Mouse (Mus musculus) left cerebral cortex, adult 8-10 months (tissue): ENCODE results near the gene Enoph1. TPM values are rescaled to one million over a fixed set of nuclear protein-coding genes. Genes with fewer than 3 reads are reported as not detected.

Experiments used
- DNase-seq, 2 experiments: peaks; one replicate each; pipeline ENCODE4 v3.0.0; 2022; ENCODE audit warnings: low spot score in 2 of 2
- total RNA-seq, 4 experiments: library from RNA; stranded (reverse); gene quantifications; 2 replicates each; pipeline ENCODE4 v1.2.4; 2022

Enoph1 gene
- total RNA-seq, 4 experiments from 2014 or later: 47.3 to 54.4 (median 52.2) TPM

GRCm38 (mm10) chr5:100040281-100040784 is 548 bp downstream of the Enoph1 start:
- DNase-seq: peak; percentile 41 to 48

DNA sequence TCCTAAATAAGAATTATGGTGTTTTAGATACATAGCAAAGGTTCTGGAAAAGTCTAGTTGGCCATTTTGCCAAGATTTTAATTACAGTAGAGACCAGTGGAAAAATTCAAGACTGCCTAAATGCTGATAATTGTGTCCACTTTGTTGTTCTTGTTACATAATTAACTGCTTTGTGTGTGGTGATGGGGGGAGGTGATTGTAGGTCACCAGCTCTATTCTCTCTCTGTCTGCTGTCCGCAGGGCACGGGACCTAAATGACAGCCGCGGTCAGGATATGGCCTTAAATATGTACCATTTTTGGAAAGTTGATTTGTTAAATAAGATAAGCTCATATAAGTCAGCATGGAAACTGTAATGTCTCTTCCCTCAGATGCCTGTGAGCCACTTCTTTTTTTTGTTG is 1.5 kb downstream of the Enoph1 start:
- no peak for DNase-seq

GRCm38 (mm10) chr5:100042467-100042866 is 2.7 kb downstream of the Enoph1 start:
- no peak for DNase-seq

- no peak for DNase-seq
Measured at GRCm38 (mm10) chr5:100043361-100043760, 3.6 kb downstream of the Enoph1 start.

- DNase-seq: no peak
Measured at GRCm38 (mm10) chr5:100044030-100044429, 4.2 kb downstream of the Enoph1 start.

GRCm38 (mm10) chr5:100044621-100045020 is 4.8 kb downstream of the Enoph1 start:
- DNase-seq: no peak

DNA sequence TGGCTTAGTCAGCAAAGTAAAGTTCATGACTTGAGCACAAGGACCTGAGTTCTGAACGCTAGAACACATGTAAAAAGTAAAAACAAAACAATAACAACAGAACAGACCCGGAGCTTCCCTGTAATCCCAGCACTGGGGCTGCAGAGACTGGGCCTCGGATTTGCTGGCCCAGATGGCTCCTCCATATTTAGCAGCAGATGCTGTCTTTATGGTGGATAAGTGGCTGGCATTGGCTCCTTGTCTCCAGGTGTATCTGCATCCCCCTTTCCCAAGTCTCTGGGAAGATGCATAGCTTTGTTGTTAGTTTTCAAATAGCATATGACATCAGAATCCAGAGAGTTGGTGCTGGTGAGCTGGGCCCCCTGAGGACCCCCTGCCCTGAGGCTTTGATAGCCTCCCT is 6.3 kb downstream of the Enoph1 start:
- no peak for DNase-seq

- no peak for DNase-seq
Measured at GRCm38 (mm10) chr5:100047143-100047640, 7.4 kb downstream of the Enoph1 start.

GRCm38 (mm10) chr5:100047871-100048270 is 8.1 kb downstream of the Enoph1 start:
- DNase-seq: no peak

DNA sequence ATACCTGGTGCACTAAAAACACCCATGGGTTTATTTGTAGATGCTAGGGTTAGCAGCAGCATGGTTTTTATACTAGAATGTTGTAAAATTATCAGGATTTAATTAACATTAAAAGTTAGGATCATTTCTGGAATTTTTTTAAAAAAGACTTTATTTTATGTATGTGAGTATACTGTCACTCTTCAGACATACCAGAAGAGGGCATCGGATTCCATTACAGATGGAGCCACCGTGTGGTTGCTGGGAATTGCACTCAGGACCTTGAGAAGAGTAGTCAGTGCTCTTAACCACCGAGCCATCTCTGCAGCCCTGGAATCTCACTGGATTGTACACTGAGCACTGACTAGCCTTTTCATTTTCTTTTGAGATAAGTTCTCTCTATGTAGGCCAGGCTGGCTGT is 10.1 kb downstream of the Enoph1 start:
- no peak for DNase-seq

DNA sequence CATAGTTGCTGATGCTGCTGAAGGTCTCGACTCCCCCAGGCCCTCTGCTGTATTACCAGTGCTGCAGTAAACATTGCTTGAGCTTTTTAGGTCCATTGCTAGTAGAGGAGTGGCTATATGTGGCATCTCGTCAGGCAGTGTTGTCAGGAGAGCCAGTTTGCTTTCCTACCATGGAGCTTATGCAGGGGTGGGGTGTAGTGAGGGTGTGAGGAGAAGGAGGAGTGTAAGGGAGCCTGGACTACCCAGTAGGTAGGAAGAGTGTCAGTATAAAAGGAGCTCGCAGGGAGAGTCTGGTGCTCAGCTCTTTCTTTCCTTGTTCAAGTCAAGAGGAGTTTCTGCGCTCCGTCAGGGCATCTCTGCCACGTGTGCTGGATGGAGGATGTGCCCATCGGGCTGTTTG is 12.9 kb downstream of the Enoph1 start:
- DNase-seq: no peak

DNA sequence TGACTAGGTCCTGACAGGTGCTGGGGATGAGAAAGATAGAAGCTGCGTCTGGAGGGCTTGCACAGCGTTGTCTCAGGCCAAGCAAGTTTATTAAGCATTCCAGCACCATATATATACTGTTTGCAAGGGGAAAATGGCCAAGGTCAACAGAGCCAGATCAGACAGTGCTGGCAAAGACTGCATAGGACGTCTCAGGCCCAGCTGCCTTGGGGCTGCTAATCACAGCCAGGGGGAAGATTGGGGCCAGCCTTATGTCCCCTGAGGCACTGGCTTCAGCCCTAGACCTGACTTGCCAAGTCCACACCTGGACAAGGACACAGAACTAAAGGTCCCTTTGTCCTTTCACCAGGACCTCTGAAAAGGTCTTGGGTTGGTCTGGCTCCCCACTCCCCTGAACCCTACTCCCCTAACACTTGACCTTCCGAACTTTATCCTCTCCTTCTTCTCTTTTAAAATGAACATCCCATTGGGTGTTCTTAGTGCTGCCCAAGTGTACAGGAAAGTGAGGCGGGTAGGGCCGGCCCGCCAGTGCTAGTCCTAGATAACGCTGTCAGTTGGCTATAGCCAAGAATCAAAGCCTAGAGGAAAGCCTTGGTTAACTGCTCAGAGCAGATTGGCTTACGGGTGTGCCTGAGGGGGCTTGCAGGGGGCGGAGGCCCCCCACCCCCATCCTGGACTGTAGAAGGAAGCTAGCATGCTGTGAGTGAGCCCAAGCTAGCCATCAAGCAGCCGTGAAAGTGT is 15.2 kb downstream of the Enoph1 start:
- no peak for DNase-seq

DNA sequence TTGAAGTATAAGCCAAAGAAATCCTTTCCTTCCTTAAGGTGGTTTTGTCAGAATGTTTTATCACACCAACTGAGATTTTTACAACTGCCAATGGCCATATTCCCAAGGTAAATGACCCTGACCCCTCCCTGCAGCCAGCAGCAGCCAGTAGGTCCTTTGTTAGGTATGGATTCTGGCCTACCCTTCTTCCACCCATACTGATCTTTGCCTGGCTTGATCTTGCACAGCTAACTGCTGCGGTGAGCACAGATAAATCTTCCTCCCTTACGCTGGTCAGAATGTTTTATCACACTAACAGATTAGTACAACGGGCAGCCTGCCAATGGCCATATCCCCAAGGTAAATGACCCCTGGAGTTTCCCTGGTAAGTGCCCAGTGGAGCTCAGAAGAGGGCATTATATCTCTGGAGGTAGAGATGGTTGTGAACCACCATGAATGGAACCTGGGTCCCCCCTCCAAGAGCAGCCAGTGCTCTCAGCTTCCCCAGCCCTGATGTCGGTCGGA is 16.1 kb downstream of the Enoph1 start:
- DNase-seq: no peak

GRCm38 (mm10) chr5:100057461-100058209 is 17.9 kb downstream of the Enoph1 start:
- no peak for DNase-seq

DNA sequence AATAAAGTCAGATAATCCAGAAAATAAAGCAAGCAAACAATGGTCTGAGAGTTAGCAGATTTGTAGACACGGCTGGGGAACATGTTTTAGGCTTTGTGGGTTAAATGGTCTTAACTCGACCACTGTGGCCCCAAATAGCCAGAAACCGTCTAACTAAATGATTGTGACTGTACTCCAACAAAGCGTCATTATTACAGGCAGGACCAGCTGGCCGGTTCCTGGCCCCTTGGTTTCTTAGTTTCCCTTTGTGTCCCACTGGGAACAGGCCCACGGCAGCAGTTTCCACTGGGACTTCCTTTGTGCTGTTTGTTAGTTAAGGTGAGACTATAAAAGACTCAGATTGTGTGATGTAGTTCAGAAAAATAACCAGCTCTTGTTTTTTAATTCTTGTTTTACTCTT is 18.9 kb downstream of the Enoph1 start:
- no peak for DNase-seq

DNA sequence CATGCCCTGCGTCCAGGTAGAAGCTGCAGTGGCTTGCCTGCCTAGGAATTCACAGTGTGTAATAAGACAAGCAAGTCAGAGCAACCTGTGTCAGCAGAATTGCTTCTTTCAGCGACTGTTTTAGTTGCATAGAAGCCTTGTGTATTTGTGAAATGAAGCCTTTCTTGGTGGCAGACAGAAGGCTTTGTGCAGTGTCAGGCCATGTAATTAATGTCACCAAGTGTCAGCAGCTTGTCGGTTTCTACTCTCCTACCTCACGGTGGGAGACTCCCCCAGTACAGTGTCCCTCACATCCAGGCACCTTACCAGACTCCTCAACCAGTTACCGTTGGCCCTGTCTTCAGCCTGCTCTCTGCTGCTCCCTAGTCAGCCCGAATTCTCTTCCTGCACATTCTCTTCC is 19.5 kb downstream of the Enoph1 start:
- no peak for DNase-seq

DNA sequence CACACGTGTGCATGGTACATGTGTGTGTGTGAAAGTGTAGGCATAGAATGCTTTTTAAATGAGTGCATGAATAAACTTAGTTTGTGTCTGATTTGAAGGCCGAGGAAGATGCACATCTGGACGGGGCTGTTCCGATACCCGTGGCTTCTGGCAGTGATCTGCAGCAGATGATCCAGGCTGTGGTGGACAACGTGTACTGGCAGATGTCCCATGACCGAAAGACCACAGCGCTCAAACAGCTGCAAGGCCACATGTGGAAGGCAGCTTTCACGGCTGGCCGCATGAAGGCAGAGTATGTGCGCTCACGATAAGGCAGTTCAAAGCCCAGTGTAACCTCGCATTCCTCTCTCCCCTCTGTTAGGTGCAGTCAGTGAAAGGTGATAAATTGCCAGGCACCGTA is 21.1 kb downstream of the Enoph1 start:
- DNase-seq: no peak

- no peak for DNase-seq
Measured at GRCm38 (mm10) chr5:100067579-100067978, 27.8 kb downstream of the Enoph1 start.

- DNase-seq: no peak
Measured at GRCm38 (mm10) chr5:100069526-100069925, 29.7 kb downstream of the Enoph1 start.

DNA sequence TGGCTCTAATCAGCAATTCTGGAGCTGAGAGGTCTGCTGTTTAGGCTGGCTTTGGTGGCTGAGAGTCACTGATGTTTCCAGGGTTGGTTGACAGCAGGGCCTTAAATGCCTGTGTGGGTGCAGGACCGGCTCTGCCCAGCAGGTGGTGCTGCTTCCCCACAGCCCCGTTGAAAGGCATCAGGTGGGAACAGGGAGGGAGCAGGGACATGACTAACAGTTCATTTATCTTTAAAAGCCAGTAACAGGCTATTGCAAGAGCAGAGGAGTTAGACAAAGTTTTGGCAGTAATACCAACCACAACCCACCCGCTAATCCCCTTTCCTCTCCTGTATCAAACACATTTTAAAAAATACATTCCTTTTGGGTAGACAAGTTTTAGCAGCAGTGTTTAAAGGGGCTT is 30.5 kb downstream of the Enoph1 start:
- peak; percentile 48 to 89 for DNase-seq

DNA sequence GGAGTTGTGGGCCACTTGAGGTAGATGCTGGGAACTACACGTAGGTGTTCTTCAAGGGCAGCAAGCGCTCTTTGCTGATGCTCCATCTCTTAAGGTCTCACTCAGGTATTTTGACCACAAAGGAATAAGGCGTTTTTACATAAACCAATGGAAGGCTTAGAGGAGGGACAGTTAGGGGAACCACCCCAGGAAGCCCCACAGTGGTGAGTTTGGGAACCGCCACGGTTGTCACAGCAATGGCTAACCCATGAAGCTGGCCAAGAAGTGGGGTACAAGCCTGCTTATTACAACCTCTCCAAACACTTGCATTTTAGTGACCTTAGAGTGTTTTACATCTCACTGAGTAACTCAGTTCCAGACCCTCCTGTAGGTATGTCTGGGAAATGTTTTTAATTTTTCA is 31.8 kb downstream of the Enoph1 start:
- no peak for DNase-seq

DNA sequence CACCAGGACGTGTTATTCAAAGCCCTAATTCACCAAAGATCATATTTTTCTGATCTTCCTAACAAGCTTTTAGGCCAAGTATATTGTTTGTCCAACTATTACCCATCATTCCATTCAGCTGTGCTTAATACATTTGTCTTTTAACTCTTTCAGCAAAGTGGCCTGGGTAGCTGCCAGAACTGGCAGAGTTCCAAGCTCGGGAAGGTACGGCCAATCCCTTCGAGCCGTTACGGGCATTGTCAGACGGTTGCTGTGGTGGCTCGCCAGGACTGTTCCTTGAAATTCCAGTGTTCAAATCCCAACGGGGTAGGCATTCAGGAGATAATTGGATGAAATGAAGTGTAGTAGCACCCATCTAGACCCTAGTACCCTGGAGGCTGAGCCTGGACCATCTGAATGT is 32.8 kb downstream of the Enoph1 start:
- DNase-seq: no peak
